Mouse (Mus musculus): Measurements from ENCODE around the gene Gpatch3.

DNA sequence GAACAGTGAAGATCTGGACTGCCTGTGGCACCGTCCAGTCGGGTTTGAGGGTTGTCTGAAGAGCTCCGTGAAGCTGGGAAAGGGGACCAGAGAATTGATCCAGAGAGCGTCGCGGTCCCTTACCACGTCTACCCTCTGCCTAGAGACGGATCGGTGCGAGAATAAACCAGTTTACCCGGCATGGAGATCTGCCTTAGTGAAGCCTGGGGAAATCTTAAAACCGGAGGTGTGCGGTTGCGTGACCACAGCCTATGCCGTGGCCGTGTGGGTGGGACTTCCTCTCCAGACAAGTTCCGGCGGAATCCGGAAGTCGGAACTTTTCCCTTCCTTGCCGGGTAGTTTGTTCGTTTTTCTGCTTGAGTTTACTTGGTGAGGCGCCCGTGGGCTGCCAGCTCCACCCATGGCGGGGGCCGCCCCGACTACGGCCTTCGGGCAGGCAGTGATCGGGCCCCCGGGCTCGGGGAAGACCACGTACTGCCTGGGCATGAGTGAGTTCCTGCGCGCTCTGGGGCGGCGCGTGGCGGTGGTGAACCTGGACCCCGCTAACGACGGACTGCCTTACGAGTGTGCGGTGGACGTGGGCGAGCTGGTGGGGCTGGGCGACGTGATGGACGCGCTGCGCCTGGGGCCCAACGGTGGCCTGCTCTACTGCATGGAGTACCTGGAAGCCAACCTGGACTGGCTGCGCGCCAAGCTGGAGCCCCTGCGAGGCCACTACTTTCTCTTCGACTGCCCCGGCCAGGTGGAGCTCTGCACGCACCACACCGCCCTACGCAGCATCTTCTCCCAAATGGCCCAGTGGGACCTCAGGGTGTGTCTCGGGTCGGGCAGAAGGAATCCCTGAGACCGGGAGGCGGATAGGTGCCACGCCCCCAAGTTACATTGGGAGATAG, 9.8 kb downstream of the Gpatch3 start, which contains the start of gene Gpn2:
- TF ChIP-seq CTCF (IDR thresholded peaks at IDR 0.05; ENCODE audit: low read depth): no peak
- 0 out of 2 replicates have a peak, but pooled peaks have one; percentile 9 for TF ChIP-seq EP300 (IDR thresholded peaks at IDR 0.05; ENCODE audit: low read depth)
